9 mouse cellular contexts compared by ENCODE assay signal in genomic region chr1:131548494-131549365, GRCm38 (mm10). TPM values are rescaled to one million over a fixed set of nuclear protein-coding genes. Genes with fewer than 3 reads are reported as not detected.
DNase-seq lines count a peak whose midpoint lies in the region; ATAC-seq and TF ChIP-seq lines count a peak whose summit lies in the region.
"Had no signal": no experiment of that assay in that cellular context is flagged by ENCODE, and none has a peak within 500 bp of the region (broad histone marks: within the 10 kb centered on the region; RNA-seq: fewer than 3 reads in every experiment).

No protein-coding gene starts in this region.

- H3K9me3 ChIP-seq in neural tube, embryonic 15.5 days (replicated peaks): no peaks in the 10 kb centered on the region

- peak; percentile 28; the same call in 1 of the 2 replicates for TF ChIP-seq CTCF in cerebellum, adult 2 months (IDR thresholded peaks at IDR 0.05; ENCODE audit: borderline replicate concordance, insufficient read depth, low read depth, low read length)
- peak; percentile 69 for TF ChIP-seq CTCF in left cerebral cortex, adult 2 months (IDR thresholded peaks at IDR 0.05)

- WGBS in cerebellum, adult 2 months: 21% methylated on average over 8 of the region's 8 CpGs
- 62% methylated on average over 8 of the region's 8 CpGs for WGBS in neural tube, embryonic 15.5 days

- no peak for TF ChIP-seq POLR2A in cerebellum, adult 2 months (IDR thresholded peaks at IDR 0.05; ENCODE audit: borderline replicate concordance, insufficient read depth, low read length)

- ATAC-seq in neural tube, embryonic 15.5 days (ENCODE audit: low FRiP score): peak; percentile 53; the same call in 1 of the 2 replicates

- no peak overlapping the region for H3K4me3 ChIP-seq in cerebellum, adult 2 months (replicated peaks; ENCODE audit: insufficient read depth, low read depth, low read length)
- no peak overlapping the region for H3K4me3 ChIP-seq in left cerebral cortex, adult 2 months
- no peak overlapping the region for H3K4me3 ChIP-seq in neural tube, embryonic 15.5 days (replicated peaks)

- H3K27me3 ChIP-seq in cerebellum, adult 2 months (ENCODE audit: control insufficient read depth, insufficient read depth, low read length): no peaks in the 10 kb centered on the region
- no peaks in the 10 kb centered on the region for H3K27me3 ChIP-seq in neural tube, embryonic 15.5 days (replicated peaks)

- no peak overlapping the region for H3K4me2 ChIP-seq in neural tube, embryonic 15.5 days

- H3K9ac ChIP-seq in neural tube, embryonic 15.5 days (replicated peaks): no peak overlapping the region

- intact Hi-C loops in left cerebral cortex, adult 2 months (cut with DNase I): loop anchor here (5.0 kb wide), 1 partner anchor 109 kb away; no protein-coding TSS in a partner anchor

- no peaks in the 10 kb centered on the region for H3K36me3 ChIP-seq in neural tube, embryonic 15.5 days

- peak; percentile 35 to 53 for DNase-seq in cerebellum, adult 2 months
- DNase-seq in cerebellum, adult 9-11 months: no peak
- DNase-seq in right cerebral cortex, adult 2 months (ENCODE audit: low spot score in 2 of 2): peak; percentile 57 to 65
- DNase-seq in right cerebral cortex, postnatal 14 days: no peak
- peak; percentile 39 for DNase-seq in heart, adult 8-10 months (ENCODE audit: low spot score)
- DNase-seq in left cerebral cortex, adult 2 months (ENCODE audit: extremely low spot score in 1 of 2, low spot score in 2 of 2): peak; percentile 28 to 31
- DNase-seq in ovary, postnatal 36 days (ENCODE audit: low spot score): no peak

- H3K27ac ChIP-seq in cerebellum, adult 2 months (ENCODE audit: insufficient read depth, low read length): no peak overlapping the region
- no peak overlapping the region for H3K27ac ChIP-seq in left cerebral cortex, adult 2 months
- H3K27ac ChIP-seq in neural tube, embryonic 15.5 days (replicated peaks): no peak overlapping the region

- H3K4me1 ChIP-seq in cerebellum, adult 2 months (ENCODE audit: control insufficient read depth, insufficient read depth, low read length): peaks cover 12% of the 10 kb centered on the region; the same call in 1 of the 2 replicates
- H3K4me1 ChIP-seq in neural tube, embryonic 15.5 days: no peaks in the 10 kb centered on the region

RNA-seq across cellular contexts. Expression of gene Fam72a, which starts 21.0 kb away (rescaled TPM):
- 1.9 TPM in 2 replicates for polyA plus RNA-seq in cerebellum, adult 2 months (2012; rRNA removed)
- 1 to 10 TPM in 1 of 4 experiments, under 1 TPM in 3; 0.65 to 1.1 (median 0.76) TPM for total RNA-seq in heart, adult 8-10 months (2022)
- total RNA-seq in left cerebral cortex, adult 2 months (2021): 1 to 10 TPM in 1 of 2 experiments, under 1 TPM in 1; 0.96 to 1.3 TPM
- 1.2 and 1.8 TPM in 2 replicates for polyA plus RNA-seq in neural tube, embryonic 15.5 days (2015; fragmentation: Nextera tagmentation; extraction: Ambion mirVana)

RNA-seq across cellular contexts. Expression of gene Srgap2, which starts 21.6 kb away (rescaled TPM):
- polyA plus RNA-seq in cerebellum, adult 2 months (2012; rRNA removed): 83.1 and 94.6 TPM in 2 replicates
- 10 to 100 TPM; 18.0 to 24.2 (median 20.2) TPM for total RNA-seq in heart, adult 8-10 months (2022)
- total RNA-seq in left cerebral cortex, adult 2 months (2021): 10 to 100 TPM; 86.4 to 89.3 TPM
- 23.2 and 27.2 TPM in 2 replicates for polyA plus RNA-seq in neural tube, embryonic 15.5 days (2015; fragmentation: Nextera tagmentation; extraction: Ambion mirVana)

RNA-seq across cellular contexts. Expression of gene Avpr1b, which starts 50.3 kb away (rescaled TPM):
- polyA plus RNA-seq in cerebellum, adult 2 months (2012; rRNA removed): not detected in 2 replicates
- total RNA-seq in heart, adult 8-10 months (2022): not detected
- not detected for total RNA-seq in left cerebral cortex, adult 2 months (2021)
- not detected in 2 replicates for polyA plus RNA-seq in neural tube, embryonic 15.5 days (2015; fragmentation: Nextera tagmentation; extraction: Ambion mirVana)
- polyA plus RNA-seq: gonadal fat pad, adult 2 months had no signal

Comparison
In these comparisons a context has a peak if more than half of its experiments do, and no peak if none do; other contexts are left out.
1. DNase-seq: peak in cerebellum, adult 2 months (2 of 2), right cerebral cortex, adult 2 months (2 of 2), heart, adult 8-10 months (single experiment) and left cerebral cortex, adult 2 months (2 of 2); none in cerebellum, adult 9-11 months (single experiment), right cerebral cortex, postnatal 14 days (single experiment) and ovary, postnatal 36 days (single experiment).